Mouse (Mus musculus) erythroblast, embryonic 14.5 days (primary cell): Measurements from ENCODE around the gene Cct3.

Experiments
- GATA1 ChIP-seq: IDR thresholded peaks from 2 replicates; pipeline ENCODE4 v1.6.1; 2012; ENCODE audit warnings: low read length, inconsistent platforms, mixed read lengths
- TAL1 ChIP-seq: IDR thresholded peaks from 3 replicates; pipeline ENCODE4 v1.6.1; 2012; ENCODE audit warnings: low read length, inconsistent platforms, mixed read lengths

- TF ChIP-seq GATA1: no peak
- TF ChIP-seq TAL1: no peak
Measured at GRCm38 (mm10) chr3:88339006-88339405, 42.1 kb downstream of the Cct3 start.
